Mouse (Mus musculus) embryonic facial prominence, embryonic 14.5 days (tissue): ENCODE results near the gene Sgce. TPM values are rescaled to one million over a fixed set of nuclear protein-coding genes. Genes with fewer than 3 reads are reported as not detected.

Experiments
- ATAC-seq: fragments of 200-750 bp; cut with Nextera tagmentation; 2 replicates; pipeline ENCODE4 v1.8.0; 2017; ENCODE audit warnings: low read depth, moderate number of reproducible peaks, moderate TSS enrichment
- DNase-seq: peaks from one replicate; pipeline ENCODE4 v3.0.0-alpha.2; 2015; ENCODE audit warnings: low spot score
- H3K27ac ChIP-seq: fragments of 300-500 bp; sonication (generic); replicated peaks from 2 replicates; pipeline ENCODE4 v1.5.1; 2014; ENCODE audit warnings: low read depth, mild to moderate bottlenecking, low read length, moderate library complexity
- H3K27me3 ChIP-seq: fragments of 300-500 bp; sonication (generic); replicated peaks from 2 replicates; pipeline ENCODE4 v1.6.1; 2014; ENCODE audit warnings: low read length; ENCODE audit not compliant: control insufficient read depth, insufficient read depth
- H3K36me3 ChIP-seq: fragments of 300-500 bp; sonication (generic); 2 replicates; pipeline ENCODE4 v1.6.1; 2014; ENCODE audit warnings: low read length, mixed read lengths; ENCODE audit not compliant: control insufficient read depth, insufficient read depth
- H3K4me1 ChIP-seq: fragments of 300-500 bp; sonication (generic); 2 replicates; pipeline ENCODE4 v1.6.1; 2014; ENCODE audit warnings: antibody characterized with exemption, low read length; ENCODE audit not compliant: control insufficient read depth, insufficient read depth
- H3K4me2 ChIP-seq: fragments of 300-500 bp; sonication (generic); 2 replicates; pipeline ENCODE4 v1.6.1; 2014; ENCODE audit warnings: low read depth, mild to moderate bottlenecking, low read length, moderate library complexity, mixed read lengths
- H3K4me3 ChIP-seq: fragments of 300-500 bp; sonication (generic); 2 replicates; pipeline ENCODE4 v1.5.1; 2014; ENCODE audit warnings: low read depth, mild to moderate bottlenecking, low read length
- H3K9ac ChIP-seq: fragments of 300-500 bp; sonication (generic); 2 replicates; pipeline ENCODE4 v1.6.1; 2014; ENCODE audit warnings: low read depth, mild to moderate bottlenecking, low read length, moderate library complexity, mixed read lengths
- H3K9me3 ChIP-seq: fragments of 300-500 bp; sonication (generic); 2 replicates; pipeline ENCODE4 v1.6.1; 2016; ENCODE audit warnings: low read length; ENCODE audit not compliant: control insufficient read depth
- WGBS: fragments of 180-500 bp; shearing (Covaris S2); extraction: QIAGEN DNeasy Blood & Tissue Kit; methylation state at CpG from one replicate; pipeline ENCODE4 v1.1.7; 2014; 5-methylcytosine and 5-hydroxymethylcytosine counted together
- polyA plus RNA-seq: library from polyadenylated mRNA; unstranded; fragments of >200 nt; fragmentation: Nextera tagmentation; extraction: Ambion mirVana; gene quantifications from 2 replicates; pipeline ENCODE4 v1.2.1, GENCODE M21; 2014

Sgce gene
- polyA plus RNA-seq, 1 experiment from 2014 or later: 67.1 TPM

- DNase-seq (peak; percentile 35), ATAC-seq (0 out of 2 replicates have a peak, but pooled peaks have one; percentile 37)
- Histone ChIP-seq H3K9me3 (no peaks in the 10 kb centered on the region), H3K4me1 (no peaks in the 10 kb centered on the region), H3K9ac (no peak overlapping the region), H3K36me3 (no peaks in the 10 kb centered on the region), H3K4me2 (no peak overlapping the region), H3K4me3 (no peak overlapping the region), H3K27ac (no peak overlapping the region), H3K27me3 (no peaks in the 10 kb centered on the region)
- WGBS: 67% methylated on average over 8 of the region's 8 CpGs
Measured at GRCm38 (mm10) chr6:4733208-4733607, 13.8 kb downstream of the Sgce start.

DNA sequence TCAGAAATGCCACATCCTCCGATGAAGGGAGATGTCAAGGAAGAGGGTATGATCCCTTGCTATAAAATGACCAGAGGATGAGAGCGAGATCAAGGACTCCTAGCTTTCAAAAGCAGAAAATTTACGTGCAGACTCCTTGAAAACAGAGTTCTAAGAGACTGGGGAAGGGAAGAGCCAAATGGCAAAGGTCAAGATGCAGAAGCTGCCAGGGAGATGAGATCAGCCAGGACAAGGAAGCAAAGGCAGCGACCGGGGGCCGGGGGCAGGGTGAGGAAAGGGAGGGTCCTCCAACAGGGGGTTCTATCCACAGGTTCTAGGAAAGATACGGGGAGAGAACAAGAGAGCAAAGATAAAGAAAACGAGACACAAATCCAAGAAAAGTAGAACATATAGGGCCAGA lies 15.3 kb downstream of the Sgce start:
- Histone ChIP-seq H3K36me3 (no peaks in the 10 kb centered on the region), H3K4me1 (no peaks in the 10 kb centered on the region), H3K4me3 (no peak overlapping the region), H3K4me2 (no peak overlapping the region), H3K9me3 (no peaks in the 10 kb centered on the region), H3K27ac (no peak overlapping the region), H3K9ac (no peak overlapping the region), H3K27me3 (no peaks in the 10 kb centered on the region)
- WGBS: 55% methylated on average over 8 of the region's 8 CpGs
- DNase-seq (no peak), ATAC-seq (no peak)

DNA sequence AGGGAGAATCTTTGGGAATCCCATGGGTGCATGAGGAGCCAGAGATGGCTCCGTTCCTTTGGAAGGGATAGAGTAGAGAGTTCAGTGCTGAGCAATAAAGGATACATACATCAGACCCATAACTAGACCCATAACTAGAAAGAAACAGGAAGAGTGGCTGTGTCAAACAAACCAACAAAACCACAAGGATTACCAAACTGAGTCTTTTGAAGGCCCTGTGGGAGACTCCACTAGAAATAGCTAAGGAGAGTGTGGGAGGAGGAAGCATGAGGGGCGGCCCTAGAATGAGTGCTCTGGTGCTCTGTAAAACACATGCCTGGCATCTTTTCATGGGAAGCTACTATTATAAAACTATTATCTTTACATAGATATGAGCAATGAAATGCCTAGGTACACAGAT lies 18.7 kb downstream of the Sgce start:
- ATAC-seq: no peak
- no peaks in the 10 kb centered on the region for H3K9me3 ChIP-seq
- 82% methylated on average over 2 of the region's 2 CpGs for WGBS

DNA sequence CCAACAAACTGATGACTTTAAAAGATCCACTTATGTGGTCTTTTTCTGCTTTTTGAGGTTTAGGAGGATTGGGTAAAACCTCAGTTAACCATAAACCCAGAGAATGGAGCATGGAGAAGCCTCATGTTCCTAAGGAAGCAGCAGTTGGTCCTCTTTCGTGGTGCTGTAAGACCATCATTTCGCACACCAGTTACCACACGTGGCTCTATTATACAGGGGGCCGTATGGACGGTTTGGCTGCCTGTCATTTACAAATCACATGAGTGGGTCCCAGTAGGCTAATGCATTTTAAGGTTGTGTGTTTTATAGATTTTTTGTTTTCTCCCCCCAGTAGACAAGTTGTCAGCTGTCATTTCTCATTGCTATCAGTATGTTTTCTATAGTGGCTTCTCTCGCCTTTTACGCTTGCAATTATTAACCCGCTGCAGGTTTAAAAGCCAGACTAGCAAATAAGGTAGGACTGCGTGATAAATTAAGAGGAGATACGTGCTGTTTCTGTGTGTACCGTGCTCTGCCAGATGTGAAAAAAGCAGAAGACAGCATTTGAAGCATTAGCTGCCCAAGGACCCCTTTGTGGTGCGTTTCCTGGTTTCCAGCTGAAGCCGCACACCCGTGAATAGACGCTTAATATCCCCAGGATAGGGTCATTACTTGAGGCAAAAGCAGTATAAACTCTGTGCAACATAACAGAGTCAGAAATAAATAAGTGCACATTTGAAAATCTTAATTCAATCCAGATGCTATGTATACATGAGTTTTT lies 22.8 kb downstream of the Sgce start:
- Histone ChIP-seq H3K4me1 (peaks cover 4% of the 10 kb centered on the region; the same call in 1 of the 2 replicates), H3K27ac (no peak overlapping the region), H3K4me2 (no peak overlapping the region), H3K4me3 (no peak overlapping the region), H3K27me3 (no peaks in the 10 kb centered on the region), H3K36me3 (no peaks in the 10 kb centered on the region), H3K9me3 (no peaks in the 10 kb centered on the region), H3K9ac (no peak overlapping the region)
- ATAC-seq (no peak; the same call in 1 of the 2 replicates), DNase-seq (no peak)
- 50% methylated on average over 15 of the region's 15 CpGs for WGBS

More for the DNA sequence above, 18.7 kb downstream of the Sgce start:
- Histone ChIP-seq H3K36me3 (no peaks in the 10 kb centered on the region), H3K27ac (no peak overlapping the region), H3K4me3 (no peak overlapping the region), H3K9ac (no peak overlapping the region), H3K27me3 (no peaks in the 10 kb centered on the region), H3K4me2 (no peak overlapping the region), H3K4me1 (peaks cover 4% of the 10 kb centered on the region; the same call in 1 of the 2 replicates)
- DNase-seq: no peak

GRCm38 (mm10) chr6:4722739-4723138 lies 24.3 kb downstream of the Sgce start:
- 82% methylated on average over 13 of the region's 13 CpGs for WGBS
- no peaks in the 10 kb centered on the region for H3K36me3 ChIP-seq
- no peak overlapping the region for H3K9ac ChIP-seq
- no peaks in the 10 kb centered on the region for H3K27me3 ChIP-seq
- H3K4me3 ChIP-seq: no peak overlapping the region
- DNase-seq: no peak
- H3K27ac ChIP-seq: no peak overlapping the region
- no peak overlapping the region for H3K4me2 ChIP-seq
- peaks cover 4% of the 10 kb centered on the region; the same call in 1 of the 2 replicates for H3K4me1 ChIP-seq
- no peaks in the 10 kb centered on the region for H3K9me3 ChIP-seq
- ATAC-seq: no peak

GRCm38 (mm10) chr6:4722142-4722541 lies 24.9 kb downstream of the Sgce start:
- H3K27ac ChIP-seq: no peak overlapping the region
- peaks cover 4% of the 10 kb centered on the region; the same call in 1 of the 2 replicates for H3K4me1 ChIP-seq
- WGBS: 58% methylated on average over 6 of the region's 6 CpGs
- no peaks in the 10 kb centered on the region for H3K36me3 ChIP-seq
- H3K9me3 ChIP-seq: no peaks in the 10 kb centered on the region
- no peak overlapping the region for H3K4me2 ChIP-seq
- H3K4me3 ChIP-seq: no peak overlapping the region
- no peak for DNase-seq
- H3K27me3 ChIP-seq: no peaks in the 10 kb centered on the region
- ATAC-seq: no peak
- no peak overlapping the region for H3K9ac ChIP-seq

DNA sequence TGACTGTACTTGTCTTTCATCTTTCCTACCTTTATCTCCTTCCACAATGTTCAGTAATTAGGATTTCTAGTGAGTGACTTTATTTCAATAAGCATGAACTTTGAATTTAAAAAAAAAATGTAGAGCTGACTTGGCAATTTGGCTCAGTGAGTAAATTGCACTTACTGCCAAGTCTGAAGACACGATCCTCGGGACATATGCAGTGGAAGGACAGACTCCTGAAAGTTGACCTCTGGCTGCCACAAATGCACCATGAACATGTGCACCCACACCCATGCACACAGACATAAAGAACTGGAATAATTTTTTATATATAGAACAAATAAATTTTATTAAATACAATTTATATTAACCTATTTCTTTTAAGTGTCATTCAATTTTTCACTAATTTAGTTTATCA lies 29.7 kb downstream of the Sgce start:
- Histone ChIP-seq H3K36me3 (no peaks in the 10 kb centered on the region), H3K27me3 (no peaks in the 10 kb centered on the region), H3K4me2 (no peak overlapping the region), H3K4me3 (no peak overlapping the region), H3K27ac (no peak overlapping the region), H3K4me1 (no peaks in the 10 kb centered on the region), H3K9ac (no peak overlapping the region), H3K9me3 (no peaks in the 10 kb centered on the region)
- ATAC-seq (no peak), DNase-seq (no peak)
- WGBS: 64% methylated on average over 2 of the region's 2 CpGs

GRCm38 (mm10) chr6:4716171-4716570 lies 30.8 kb downstream of the Sgce start:
- Histone ChIP-seq H3K9me3 (no peaks in the 10 kb centered on the region), H3K27me3 (no peaks in the 10 kb centered on the region), H3K36me3 (no peaks in the 10 kb centered on the region), H3K9ac (no peak overlapping the region), H3K4me3 (no peak overlapping the region), H3K4me2 (no peak overlapping the region), H3K4me1 (no peaks in the 10 kb centered on the region), H3K27ac (no peak overlapping the region)
- no peak for ATAC-seq
- WGBS: 90% methylated on average over 2 of the region's 2 CpGs
- no peak for DNase-seq

DNA sequence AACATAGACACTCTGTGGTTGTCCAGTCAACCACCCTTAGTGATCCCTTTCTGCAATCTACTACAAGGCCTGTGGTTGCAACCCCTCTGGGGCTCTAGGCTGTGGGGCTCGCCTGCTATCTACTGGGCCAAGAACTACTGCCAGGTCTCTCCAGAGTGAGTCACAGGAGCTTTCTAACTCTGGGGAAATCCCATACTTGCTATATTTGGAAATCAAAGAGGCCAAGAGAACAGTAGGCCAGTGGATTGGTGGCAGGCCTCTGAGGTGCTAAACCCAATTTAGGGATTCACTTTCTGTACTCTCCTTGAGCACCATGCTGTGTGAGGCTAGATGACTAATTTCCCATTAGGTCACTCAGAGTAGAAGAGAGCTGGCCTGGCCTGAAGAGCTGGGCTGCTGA lies 38.0 kb downstream of the Sgce start:
- H3K27me3 ChIP-seq: no peaks in the 10 kb centered on the region
- no peaks in the 10 kb centered on the region for H3K9me3 ChIP-seq
- H3K4me3 ChIP-seq: no peak overlapping the region
- no peak overlapping the region for H3K9ac ChIP-seq
- H3K4me1 ChIP-seq: no peaks in the 10 kb centered on the region
- no peak for DNase-seq
- no peak overlapping the region for H3K27ac ChIP-seq
- WGBS: 84% methylated on average over 1 of the region's 1 CpGs
- 0 out of 2 replicates have a peak, but pooled peaks cover 19% of the 10 kb centered on the region for H3K36me3 ChIP-seq
- H3K4me2 ChIP-seq: no peak overlapping the region
- ATAC-seq: no peak
